Mouse (Mus musculus) spleen, postnatal 10 days (tissue): ENCODE results near the gene Acad9.

ENCODE experiments used
- DNase-seq, 2 experiments: peaks; one replicate each; pipeline ENCODE4 v3.0.0; 2021 to 2022; ENCODE audit warnings: low spot score in 2 of 2

Gene Acad9

GRCm38 (mm10) chr3:36065843-36066651 lies at the start of gene Acad9:
Gene Acad9, plus strand, starts transcription at chr3:36065979.
- DNase-seq: peak; percentile 78 to 95

DNA sequence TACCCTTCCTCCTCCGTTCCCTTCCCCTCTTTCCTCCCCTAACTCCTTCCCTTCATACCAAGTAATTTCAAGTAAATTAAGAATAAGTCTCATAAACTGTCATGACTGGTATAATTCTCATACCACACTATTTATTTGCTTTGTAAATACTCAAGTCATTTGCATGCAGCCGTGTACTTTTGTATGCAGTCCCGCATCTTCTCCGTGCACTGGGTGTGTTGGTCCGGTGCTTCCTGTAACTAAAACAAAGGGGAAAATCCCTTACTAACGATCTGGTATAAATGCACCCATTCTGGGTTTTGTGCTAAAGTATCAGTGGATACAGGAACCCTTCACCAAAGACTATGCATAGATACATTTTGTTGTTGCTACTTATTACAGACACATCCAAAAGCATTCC lies 40.0 kb upstream of the Acad9 start:
- no peak for DNase-seq

GRCm38 (mm10) chr3:36029993-36030392 lies 35.8 kb upstream of the Acad9 start:
- no peak for DNase-seq

DNA sequence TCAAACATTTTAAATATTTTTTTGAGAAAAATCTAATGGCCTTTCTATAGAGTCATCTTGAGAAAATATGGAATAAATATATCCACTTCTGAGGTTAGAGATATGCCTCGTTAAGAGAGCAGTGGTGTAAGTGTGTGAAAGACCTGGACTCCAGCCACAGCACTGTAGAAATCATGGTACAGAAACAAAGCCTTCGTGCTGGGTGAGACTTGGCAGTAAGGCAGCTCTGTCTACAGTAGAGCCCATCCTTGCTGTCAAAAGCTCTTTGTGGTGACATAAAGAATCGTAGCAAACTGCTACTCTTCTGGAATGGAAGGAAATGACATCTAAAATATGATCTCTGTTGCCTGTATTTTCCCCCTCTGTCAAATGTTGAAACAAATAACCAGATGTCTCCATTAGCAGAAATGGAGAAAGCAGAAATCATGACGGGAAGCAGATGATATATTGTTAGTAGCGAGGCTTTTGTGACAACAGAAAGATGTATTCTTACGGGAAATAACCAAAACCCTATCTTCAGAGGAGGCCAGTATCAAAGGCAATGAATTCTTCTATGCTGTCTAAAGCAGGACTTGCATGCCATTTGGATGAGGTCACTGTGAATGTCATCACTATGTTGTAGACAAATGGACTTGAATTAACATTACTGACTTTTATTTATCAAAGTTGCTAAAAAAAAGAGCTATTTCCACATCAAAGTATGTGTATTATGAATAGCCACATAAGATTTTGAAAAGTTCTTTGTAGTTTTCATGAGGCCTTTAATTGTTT lies 33.9 kb upstream of the Acad9 start:
- DNase-seq: no peak

GRCm38 (mm10) chr3:36044520-36044919 lies 21.3 kb upstream of the Acad9 start:
- DNase-seq: no peak

DNA sequence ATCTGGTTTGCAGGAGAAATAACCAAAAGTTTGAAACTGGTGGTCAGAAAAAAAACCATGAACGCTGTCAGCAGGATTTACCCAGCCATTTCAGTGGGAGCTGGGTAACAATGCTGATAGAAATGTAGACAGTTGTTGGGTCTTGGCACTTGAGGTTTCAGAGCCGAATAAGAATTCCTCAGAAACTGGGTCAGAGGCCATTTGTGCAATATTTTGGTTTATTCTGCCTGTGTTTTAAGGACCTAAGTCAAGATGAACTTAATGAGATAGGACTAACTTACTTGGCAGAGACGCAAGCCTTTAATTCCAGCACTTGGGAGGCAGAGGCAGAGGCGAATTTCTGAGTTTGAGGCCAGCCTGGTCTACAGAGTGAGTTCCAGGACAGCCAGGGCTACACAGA lies 20.7 kb upstream of the Acad9 start:
- DNase-seq: no peak

DNA sequence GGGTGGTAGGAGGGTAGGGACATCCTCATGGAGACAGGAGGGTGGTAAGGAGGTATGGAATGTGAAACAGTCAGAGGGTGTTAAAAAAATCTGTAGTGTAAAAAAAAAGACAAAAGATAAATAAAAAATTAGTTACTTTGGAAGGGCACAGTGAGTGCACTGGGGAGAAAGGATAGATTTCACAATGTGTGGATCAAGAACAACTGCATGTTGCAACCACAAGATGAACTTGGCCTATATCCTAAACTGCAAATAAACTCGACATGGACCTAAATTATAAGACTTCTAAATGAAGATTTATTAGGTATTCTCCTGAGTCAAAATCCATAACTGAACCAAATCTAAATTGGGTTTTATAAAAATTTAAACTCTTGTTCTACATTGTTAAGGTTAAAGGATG lies 16.7 kb upstream of the Acad9 start:
- no peak for DNase-seq

- DNase-seq: no peak
Observed at GRCm38 (mm10) chr3:36053447-36053846, 12.3 kb upstream of the Acad9 start, which contains the start of gene Ccdc144b. Gene Ccdc144b, minus strand, starts transcription at chr3:36053547.

GRCm38 (mm10) chr3:36060096-36060850 lies 5.5 kb upstream of the Acad9 start:
- peak; percentile 32 to 77 for DNase-seq

- no peak for DNase-seq
Observed at GRCm38 (mm10) chr3:36064592-36065061, 1.2 kb upstream of the Acad9 start.

GRCm38 (mm10) chr3:36065166-36065565 lies 613 bp upstream of the Acad9 start:
- DNase-seq: no peak

- no peak for DNase-seq
Observed at GRCm38 (mm10) chr3:36067731-36068130, 2.0 kb downstream of the Acad9 start.

GRCm38 (mm10) chr3:36070436-36070835 lies 4.7 kb downstream of the Acad9 start:
- no peak for DNase-seq

DNA sequence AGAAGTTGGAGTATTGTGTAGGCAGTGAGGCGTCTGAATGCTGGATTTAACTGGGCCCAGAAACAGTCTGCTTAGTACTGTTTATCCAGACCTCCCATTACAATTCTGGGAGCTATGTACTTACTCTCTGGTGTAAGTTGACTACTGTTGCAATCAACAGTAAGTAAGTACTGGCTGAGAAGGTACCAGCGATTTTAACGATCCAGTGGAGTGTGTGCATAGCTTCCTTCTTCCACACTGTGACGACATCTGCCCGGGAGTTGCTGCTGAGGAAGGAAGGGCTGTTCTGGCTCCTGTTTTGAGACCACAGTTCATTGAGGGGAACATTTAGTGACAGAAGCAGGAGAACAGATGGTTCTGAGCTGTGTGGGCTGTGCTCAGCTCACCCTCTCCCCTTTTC lies 5.3 kb downstream of the Acad9 start:
- DNase-seq: no peak

- DNase-seq: no peak
Observed at GRCm38 (mm10) chr3:36074231-36074630, 8.5 kb downstream of the Acad9 start.

DNA sequence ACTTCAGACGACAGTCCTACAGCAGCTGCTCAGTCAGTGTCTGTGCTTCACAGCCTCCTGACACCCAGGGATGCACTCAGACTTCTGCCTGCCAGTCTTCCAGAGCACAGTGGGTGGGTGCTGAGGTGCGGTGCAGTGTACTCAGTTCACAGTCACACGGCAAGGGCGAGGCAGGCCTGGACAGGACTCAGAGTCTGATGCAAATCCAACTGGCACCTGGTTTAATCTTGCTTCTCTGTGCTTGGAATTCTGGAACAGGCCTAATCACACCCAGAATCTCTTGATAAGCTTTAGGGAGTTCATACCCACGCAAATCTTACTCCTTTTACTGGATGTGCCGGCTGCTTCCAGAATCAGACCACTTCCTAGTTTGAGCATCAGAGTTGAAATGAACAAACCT lies 9.7 kb downstream of the Acad9 start:
- DNase-seq: no peak

- DNase-seq: no peak
Observed at GRCm38 (mm10) chr3:36077386-36077785, 11.6 kb downstream of the Acad9 start.

- no peak for DNase-seq
Observed at GRCm38 (mm10) chr3:36079886-36080285, 14.1 kb downstream of the Acad9 start.

- no peak for DNase-seq
Observed at GRCm38 (mm10) chr3:36080741-36081140, 15.0 kb downstream of the Acad9 start.

GRCm38 (mm10) chr3:36082843-36083242 lies 17.1 kb downstream of the Acad9 start:
- no peak for DNase-seq

- DNase-seq: no peak
Observed at GRCm38 (mm10) chr3:36083381-36083780, 17.6 kb downstream of the Acad9 start.

DNA sequence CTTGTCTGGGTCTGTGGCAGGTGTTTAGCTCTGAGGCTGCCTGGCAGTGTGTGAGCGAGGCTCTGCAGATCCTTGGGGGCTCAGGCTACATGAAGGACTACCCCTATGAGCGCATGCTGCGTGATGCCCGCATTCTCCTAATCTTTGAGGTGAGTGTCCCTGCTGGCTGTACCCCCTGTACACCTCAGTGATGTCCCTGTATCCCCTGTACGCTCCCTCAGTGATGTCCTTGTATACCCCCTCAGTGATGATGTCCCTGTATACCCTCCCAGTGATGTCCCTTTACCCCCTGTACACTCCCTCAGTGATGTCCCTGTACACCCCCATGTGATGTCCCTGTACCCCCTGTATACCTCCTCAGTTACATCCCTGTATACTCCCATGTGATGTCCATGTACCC lies 19.6 kb downstream of the Acad9 start:
- no peak for DNase-seq
